Mouse (Mus musculus) stomach, postnatal 0 days (tissue): ENCODE measurements around the gene Ttll7. TPM values are rescaled to one million over a fixed set of nuclear protein-coding genes. Genes with fewer than 3 reads are reported as not detected.

Source experiments
- ATAC-seq: fragments of 200-750 bp; cut with Nextera tagmentation; 2 replicates; pipeline ENCODE4 v1.8.0; 2017; ENCODE audit not compliant: low FRiP score, low TSS enrichment
- DNase-seq: peaks from one replicate; pipeline ENCODE4 v3.0.0-alpha.2; 2016; ENCODE audit warnings: low spot score
- H3K27ac ChIP-seq: fragments of 300-500 bp; sonication (generic); replicated peaks from 2 replicates; pipeline ENCODE4 v1.5.1; 2014; ENCODE audit warnings: mild to moderate bottlenecking, control low read depth
- H3K27me3 ChIP-seq: fragments of 300-500 bp; sonication (generic); 2 replicates; pipeline ENCODE4 v1.6.1; 2014; ENCODE audit warnings: low read length; ENCODE audit not compliant: control insufficient read depth, insufficient read depth
- H3K36me3 ChIP-seq: fragments of 300-500 bp; sonication (generic); 2 replicates; pipeline ENCODE4 v1.6.1; 2014; ENCODE audit warnings: low read length, mixed read lengths; ENCODE audit not compliant: control insufficient read depth, insufficient read depth
- H3K4me1 ChIP-seq: fragments of 300-500 bp; sonication (generic); replicated peaks from 2 replicates; pipeline ENCODE4 v1.6.1; 2014; ENCODE audit warnings: antibody characterized with exemption; ENCODE audit not compliant: control insufficient read depth, insufficient read depth
- H3K4me2 ChIP-seq: fragments of 300-500 bp; sonication (generic); replicated peaks from 2 replicates; pipeline ENCODE4 v1.6.1; 2014; ENCODE audit warnings: low read depth, mild to moderate bottlenecking, control low read depth, moderate library complexity
- H3K4me3 ChIP-seq: fragments of 300-500 bp; sonication (generic); 2 replicates; pipeline ENCODE4 v1.5.1; 2014; ENCODE audit warnings: low read depth, low read length, control low read depth
- H3K9ac ChIP-seq: fragments of 300-500 bp; sonication (generic); 2 replicates; pipeline ENCODE4 v1.6.1; 2014; ENCODE audit warnings: mild to moderate bottlenecking, low read length, control low read depth, mixed read lengths
- H3K9me3 ChIP-seq: fragments of 300-500 bp; sonication (generic); 2 replicates; pipeline ENCODE4 v1.6.1; 2016; ENCODE audit warnings: low read length; ENCODE audit not compliant: control insufficient read depth
- CTCF ChIP-seq: IDR thresholded peaks from 2 replicates; pipeline ENCODE4 v1.5.1; 2016; ENCODE audit warnings: antibody characterized with exemption, low read depth, mild to moderate bottlenecking, moderate library complexity
- EP300 ChIP-seq: optimal IDR thresholded peaks from 2 replicates; pipeline ENCODE3; 2016; ENCODE audit warnings: antibody characterized with exemption
- WGBS: fragments of 180-500 bp; shearing (Covaris S2); extraction: QIAGEN DNeasy Blood & Tissue Kit; methylation state at CpG from one replicate; pipeline ENCODE4 v1.1.7; 2014; 5-methylcytosine and 5-hydroxymethylcytosine counted together
- polyA plus RNA-seq: library from polyadenylated mRNA; unstranded; fragments of >200 nt; fragmentation: Nextera tagmentation; extraction: Ambion mirVana; gene quantifications from 2 replicates; pipeline ENCODE4 v1.2.1, GENCODE M21; 2015

Gene Ttll7
- polyA plus RNA-seq, 1 experiment from 2014 or later = 3.1 TPM

DNA sequence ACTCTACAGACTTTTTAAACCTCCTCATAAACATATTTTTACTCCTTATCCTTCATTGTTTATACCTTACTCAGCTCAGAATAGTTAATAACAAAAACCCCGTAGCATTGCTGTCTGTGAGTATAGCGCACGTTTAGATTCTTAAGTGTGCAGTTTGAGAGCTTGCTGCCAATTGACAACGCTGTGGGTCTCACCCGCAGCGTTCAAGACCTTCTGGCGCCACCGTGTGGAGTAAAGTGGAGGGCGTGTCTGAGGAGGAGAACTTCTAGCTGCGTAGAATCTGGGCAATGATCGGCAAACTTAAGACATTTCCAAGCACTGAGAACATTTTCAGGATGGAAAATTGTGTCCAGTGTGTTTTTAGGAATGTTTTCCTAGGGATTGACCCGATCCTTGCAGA, 62.6 kb downstream of the Ttll7 start:
- H3K27ac ChIP-seq = no peak overlapping the region
- H3K9me3 ChIP-seq = no peaks in the 10 kb centered on the region
- no peaks in the 10 kb centered on the region for H3K36me3 ChIP-seq
- no peak overlapping the region for H3K4me3 ChIP-seq
- no peaks in the 10 kb centered on the region for H3K4me1 ChIP-seq
- ATAC-seq (peak; percentile 82), DNase-seq (peak; percentile 89)
- H3K4me2 ChIP-seq = no peak overlapping the region
- no peak overlapping the region for H3K9ac ChIP-seq
- WGBS = 4% methylated on average over 12 of the region's 12 CpGs
- H3K27me3 ChIP-seq = no peaks in the 10 kb centered on the region
- TF ChIP-seq CTCF = peak; percentile 97
- TF ChIP-seq EP300 = no peak

- Histone ChIP-seq H3K9me3 (no peaks in the 10 kb centered on the region), H3K9ac (no peak overlapping the region), H3K36me3 (no peaks in the 10 kb centered on the region), H3K27me3 (no peaks in the 10 kb centered on the region), H3K4me3 (no peak overlapping the region), H3K27ac (no peak overlapping the region), H3K4me1 (no peaks in the 10 kb centered on the region), H3K4me2 (no peak overlapping the region)
- DNase-seq (no peak), ATAC-seq (no peak)
- WGBS = 59% methylated on average over 8 of the region's 8 CpGs
- no peak for TF ChIP-seq EP300
- no peak for TF ChIP-seq CTCF
Observed at GRCm38 (mm10) chr3:146917891-146918290, 65.7 kb downstream of the Ttll7 start.

DNA sequence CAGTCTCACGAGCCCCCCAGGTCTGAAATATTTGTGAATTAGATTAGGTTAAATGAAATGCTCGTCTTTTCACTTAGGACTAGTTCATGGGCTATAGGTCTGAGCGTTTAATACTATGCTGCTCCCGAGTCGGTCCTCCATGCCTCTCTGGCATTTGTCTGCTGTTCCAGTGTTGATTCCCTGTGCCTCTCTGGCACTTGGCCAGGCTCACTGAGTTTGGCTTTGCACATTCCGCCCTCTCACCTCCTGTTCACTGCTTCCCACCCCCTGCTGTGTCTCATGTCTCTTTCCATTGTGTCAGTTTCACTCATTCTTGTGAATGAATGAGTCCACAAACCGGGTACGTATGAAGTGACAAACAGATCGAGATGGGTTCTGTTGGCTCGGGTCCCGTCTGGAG, 66.2 kb downstream of the Ttll7 start:
- WGBS = 75% methylated on average over 11 of the region's 11 CpGs

DNA sequence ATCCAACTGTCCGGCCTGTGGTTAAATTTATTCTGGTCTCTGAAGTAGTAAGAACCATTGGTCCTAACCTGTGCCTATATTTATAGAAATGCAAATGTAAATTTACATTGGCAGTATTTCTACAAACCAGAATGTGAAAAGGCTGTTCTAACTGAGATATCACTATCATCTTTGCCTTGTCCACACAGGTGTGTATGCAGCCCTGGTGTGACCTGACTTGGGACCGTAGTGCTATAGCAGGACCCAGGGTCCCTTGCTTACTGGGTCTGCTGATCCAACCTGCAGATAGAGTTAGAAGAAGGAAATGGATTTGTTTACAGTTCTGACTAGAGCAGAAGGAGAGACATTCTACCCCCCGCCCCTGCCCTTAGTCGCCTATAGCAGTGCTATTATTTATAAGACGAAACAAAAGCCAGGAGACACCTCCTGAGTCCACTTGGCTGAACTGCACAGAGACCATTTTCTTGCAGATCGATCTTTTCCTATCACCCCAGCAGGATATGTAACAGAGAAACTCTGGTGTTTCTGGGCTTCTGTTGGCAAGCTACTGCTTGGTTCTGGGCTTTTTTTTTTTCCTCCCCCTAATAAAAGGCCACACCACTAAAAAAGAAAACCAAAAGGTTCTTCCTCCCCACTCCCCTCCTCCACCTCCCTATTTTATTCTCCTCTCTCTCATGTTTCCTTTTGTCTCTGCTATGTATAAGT, 75.3 kb downstream of the Ttll7 start:
- Histone ChIP-seq H3K27me3 (no peaks in the 10 kb centered on the region), H3K36me3 (no peaks in the 10 kb centered on the region), H3K4me2 (no peak overlapping the region), H3K9ac (no peak overlapping the region), H3K4me1 (no peaks in the 10 kb centered on the region), H3K27ac (no peak overlapping the region), H3K4me3 (no peak overlapping the region), H3K9me3 (no peaks in the 10 kb centered on the region)
- ATAC-seq (peak; percentile 85), DNase-seq (peak; percentile 32)
- TF ChIP-seq EP300 (no peak), CTCF (no peak)
- 51% methylated on average over 6 of the region's 6 CpGs for WGBS

More for the DNA sequence above, 66.2 kb downstream of the Ttll7 start:
- Histone ChIP-seq H3K9ac (no peak overlapping the region), H3K4me3 (no peak overlapping the region), H3K4me2 (no peak overlapping the region), H3K9me3 (no peaks in the 10 kb centered on the region), H3K27ac (no peak overlapping the region), H3K27me3 (no peaks in the 10 kb centered on the region), H3K36me3 (no peaks in the 10 kb centered on the region), H3K4me1 (no peaks in the 10 kb centered on the region)
- TF ChIP-seq EP300 (no peak), CTCF (no peak)
- DNase-seq (peak; percentile 11), ATAC-seq (no peak)

GRCm38 (mm10) chr3:146928141-146928540, 76.0 kb downstream of the Ttll7 start:
- ATAC-seq (no peak), DNase-seq (no peak)
- H3K4me1 ChIP-seq = no peaks in the 10 kb centered on the region
- no peaks in the 10 kb centered on the region for H3K36me3 ChIP-seq
- TF ChIP-seq EP300 (no peak), CTCF (no peak)
- H3K9ac ChIP-seq = no peak overlapping the region
- 88% methylated on average over 7 of the region's 7 CpGs for WGBS
- no peak overlapping the region for H3K27ac ChIP-seq
- H3K9me3 ChIP-seq = no peaks in the 10 kb centered on the region
- H3K4me3 ChIP-seq = no peak overlapping the region
- no peak overlapping the region for H3K4me2 ChIP-seq
- H3K27me3 ChIP-seq = no peaks in the 10 kb centered on the region

- H3K9ac ChIP-seq = no peak overlapping the region
- no peaks in the 10 kb centered on the region for H3K36me3 ChIP-seq
- WGBS = 78% methylated on average over 5 of the region's 5 CpGs
- no peaks in the 10 kb centered on the region for H3K27me3 ChIP-seq
- DNase-seq (no peak), ATAC-seq (no peak)
- no peaks in the 10 kb centered on the region for H3K4me1 ChIP-seq
- no peak for TF ChIP-seq CTCF
- TF ChIP-seq EP300 = no peak
- H3K4me2 ChIP-seq = no peak overlapping the region
- no peak overlapping the region for H3K27ac ChIP-seq
- H3K9me3 ChIP-seq = no peaks in the 10 kb centered on the region
- H3K4me3 ChIP-seq = no peak overlapping the region
Observed at GRCm38 (mm10) chr3:146929011-146929410, 76.8 kb downstream of the Ttll7 start.
